Mouse (Mus musculus): ENCODE measurements around the gene Igsf6.

GRCm38 (mm10) chr7:121072506-121072905 is 1.9 kb downstream of the Igsf6 start:
- no peak for TF ChIP-seq CTCF (IDR thresholded peaks at IDR 0.05; ENCODE audit: insufficient read depth, low read length)
- no peak for TF ChIP-seq POLR2A (IDR thresholded peaks at IDR 0.05; ENCODE audit: borderline replicate concordance, extremely low read depth, low read depth, low read length)

Measured in lung, adult 2 months (tissue).